Mouse (Mus musculus): ENCODE data around the gene Mboat2.
A peak's percentile ranks its signal among the peaks of the same experiment; 100 is the strongest.

Gene Mboat2

GRCm38 (mm10) chr12:24952147-24952546, 121.5 kb downstream of the Mboat2 start:
- peak; percentile 48 to 49 for DNase-seq

- no peak for DNase-seq
These were observed 124.5 kb downstream of the Mboat2 start for GRCm38 (mm10) chr12:24955137-24955536.

GRCm38 (mm10) chr12:24958526-24958925, 127.8 kb downstream of the Mboat2 start:
- DNase-seq, result no peak

GRCm38 (mm10) chr12:24961821-24962220, 131.1 kb downstream of the Mboat2 start:
- no peak for DNase-seq

GRCm38 (mm10) chr12:24962362-24962967, 131.8 kb downstream of the Mboat2 start:
- no peak for DNase-seq

GRCm38 (mm10) chr12:24963393-24964022, 132.8 kb downstream of the Mboat2 start:
- no peak for DNase-seq

GRCm38 (mm10) chr12:24965406-24965805, 134.7 kb downstream of the Mboat2 start:
- DNase-seq, result no peak

GRCm38 (mm10) chr12:24966046-24966445, 135.4 kb downstream of the Mboat2 start:
- DNase-seq, result no peak

- DNase-seq, result no peak
These were observed 141.0 kb downstream of the Mboat2 start for GRCm38 (mm10) chr12:24971490-24972200.

- no peak for DNase-seq
These were observed 142.0 kb downstream of the Mboat2 start for GRCm38 (mm10) chr12:24972371-24973350.

- DNase-seq, result no peak
These were observed 142.9 kb downstream of the Mboat2 start for GRCm38 (mm10) chr12:24973586-24973985.

GRCm38 (mm10) chr12:24974446-24975114, 143.9 kb downstream of the Mboat2 start, which contains the start of gene Kidins220:
Gene Kidins220, plus strand, starts transcription at chr12:24974925.
- DNase-seq, result peak; percentile 94 to 97

- peak in 1 of 2 experiments; percentile 50 for DNase-seq
These were observed 144.5 kb downstream of the Mboat2 start for GRCm38 (mm10) chr12:24975115-24975733.

- DNase-seq, result no peak
These were observed 154.5 kb downstream of the Mboat2 start for GRCm38 (mm10) chr12:24985226-24985625.

- DNase-seq, result no peak
These were observed 164.7 kb downstream of the Mboat2 start for GRCm38 (mm10) chr12:24995350-24995749.

- no peak for DNase-seq
These were observed 174.7 kb downstream of the Mboat2 start for GRCm38 (mm10) chr12:25005350-25005749.

GRCm38 (mm10) chr12:25009957-25010356, 179.3 kb downstream of the Mboat2 start:
- DNase-seq, result no peak

GRCm38 (mm10) chr12:25010416-25010815, 179.7 kb downstream of the Mboat2 start:
- DNase-seq, result peak in 1 of 2 experiments; percentile 35

GRCm38 (mm10) chr12:25011733-25012367, 181.2 kb downstream of the Mboat2 start:
- peak in 1 of 2 experiments; percentile 45 for DNase-seq

GRCm38 (mm10) chr12:25012555-25013540, 182.2 kb downstream of the Mboat2 start:
- DNase-seq, result peak in 1 of 2 experiments; percentile 36
